Mouse (Mus musculus) hindbrain, embryonic 16.5 days (tissue): ENCODE measurements around the gene Zbed4. TPM values are rescaled to one million over a fixed set of nuclear protein-coding genes. Genes with fewer than 3 reads are reported as not detected.
"Not testable (repeated sequence)": the region's sequence is repeated elsewhere in the genome, so short reads cannot be mapped to it uniquely, and the experiment has no call there.

Source experiments
- ATAC-seq: fragments of 200-750 bp; cut with Nextera tagmentation; 2 replicates; pipeline ENCODE4 v1.8.0; 2017; ENCODE audit warnings: moderate TSS enrichment, moderate library complexity
- H3K27ac ChIP-seq: fragments of 300-500 bp; sonication (generic); 2 replicates; pipeline ENCODE4 v1.5.1; 2014; ENCODE audit warnings: low read depth, mild to moderate bottlenecking, control low read depth, low read length, moderate library complexity
- H3K27me3 ChIP-seq: fragments of 300-500 bp; sonication (generic); replicated peaks from 2 replicates; pipeline ENCODE4 v1.6.1; 2014; ENCODE audit warnings: low read length; ENCODE audit not compliant: control insufficient read depth, insufficient read depth
- H3K36me3 ChIP-seq: fragments of 300-500 bp; sonication (generic); 2 replicates; pipeline ENCODE4 v1.6.1; 2014; ENCODE audit warnings: mild to moderate bottlenecking, low read length, moderate library complexity, mixed read lengths; ENCODE audit not compliant: control insufficient read depth, insufficient read depth
- H3K4me1 ChIP-seq: fragments of 300-500 bp; sonication (generic); 2 replicates; pipeline ENCODE4 v1.6.1; 2014; ENCODE audit warnings: low read depth, low read length; ENCODE audit not compliant: control insufficient read depth, insufficient read depth
- H3K4me2 ChIP-seq: fragments of 300-500 bp; sonication (generic); 2 replicates; pipeline ENCODE4 v1.6.1; 2014; ENCODE audit warnings: mild to moderate bottlenecking, low read length, control low read depth, moderate library complexity
- H3K4me3 ChIP-seq: fragments of 300-500 bp; sonication (generic); 2 replicates; pipeline ENCODE4 v1.5.1; 2014; ENCODE audit warnings: mild to moderate bottlenecking, low read length, control low read depth, moderate library complexity
- H3K9ac ChIP-seq: fragments of 300-500 bp; sonication (generic); 2 replicates; pipeline ENCODE4 v1.6.1; 2014; ENCODE audit warnings: low read depth, mild to moderate bottlenecking, control low read depth, low read length, moderate library complexity
- H3K9me3 ChIP-seq: fragments of 300-500 bp; sonication (generic); 2 replicates; pipeline ENCODE4 v1.6.1; 2014; ENCODE audit warnings: mild to moderate bottlenecking, low read length, moderate library complexity; ENCODE audit not compliant: control insufficient read depth
- WGBS: fragments of 180-500 bp; shearing (Covaris S2); extraction: QIAGEN DNeasy Blood & Tissue Kit; methylation state at CpG from one replicate; pipeline ENCODE4 v1.1.7; 2014; 5-methylcytosine and 5-hydroxymethylcytosine counted together
- polyA plus RNA-seq: library from polyadenylated mRNA; unstranded; fragments of >200 nt; fragmentation: Nextera tagmentation; extraction: Ambion mirVana; gene quantifications from 2 replicates; pipeline ENCODE4 v1.2.1, GENCODE M21; 2015

Zbed4 gene
- polyA plus RNA-seq, 1 experiment from 2014 or later: 9.9 TPM

DNA sequence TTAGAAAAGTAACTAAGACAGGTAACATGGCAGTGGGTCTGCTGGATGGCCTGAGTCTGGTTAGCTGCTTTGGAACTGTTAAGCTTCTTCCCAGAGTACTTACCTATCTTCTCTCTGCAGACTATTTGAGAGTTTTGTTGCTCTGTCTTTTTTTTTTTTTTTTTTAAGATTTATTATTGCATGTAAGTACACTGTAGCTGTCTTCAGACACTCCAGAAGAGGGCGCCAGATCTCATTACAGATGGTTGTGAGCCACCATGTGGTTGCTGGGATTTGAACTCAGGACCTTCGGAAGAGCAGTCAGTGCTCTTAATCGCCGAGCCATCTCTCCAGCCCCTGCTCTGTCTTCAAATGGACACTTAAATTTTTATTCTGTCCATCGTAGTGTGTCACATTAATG is 23.2 kb downstream of the Zbed4 start:
- not testable (repeated sequence) for H3K4me2 ChIP-seq
- WGBS: 89% methylated on average over 5 of the region's 5 CpGs

GRCm38 (mm10) chr15:88792140-88792850 is 40.8 kb downstream of the Zbed4 start:
- no peak for ATAC-seq
- 84% methylated on average over 4 of the region's 4 CpGs for WGBS
- no peak overlapping the region for H3K4me3 ChIP-seq
- H3K27ac ChIP-seq: no peak overlapping the region
- H3K4me1 ChIP-seq: no peaks in the 10 kb centered on the region
- no peaks in the 10 kb centered on the region for H3K36me3 ChIP-seq
- no peak overlapping the region for H3K4me2 ChIP-seq
- H3K9ac ChIP-seq: no peak overlapping the region
- no peaks in the 10 kb centered on the region for H3K9me3 ChIP-seq
- no peaks in the 10 kb centered on the region for H3K27me3 ChIP-seq

More for the DNA sequence above, 23.2 kb downstream of the Zbed4 start:
- H3K27me3 ChIP-seq, H3K9ac ChIP-seq, H3K9me3 ChIP-seq, H3K4me1 ChIP-seq, ATAC-seq, H3K27ac ChIP-seq, H3K4me3 ChIP-seq: not testable (repeated sequence)
- peaks cover 15% of the 10 kb centered on the region; the same call in 1 of the 2 replicates for H3K36me3 ChIP-seq

- not testable (repeated sequence) for H3K36me3 ChIP-seq, H3K27me3 ChIP-seq, H3K4me1 ChIP-seq, H3K4me3 ChIP-seq, H3K27ac ChIP-seq, ATAC-seq, H3K9me3 ChIP-seq, H3K9ac ChIP-seq, H3K4me2 ChIP-seq
- WGBS: 96% methylated on average over 4 of the region's 5 CpGs
Measured at GRCm38 (mm10) chr15:88794729-88795128, 43.3 kb downstream of the Zbed4 start.

DNA sequence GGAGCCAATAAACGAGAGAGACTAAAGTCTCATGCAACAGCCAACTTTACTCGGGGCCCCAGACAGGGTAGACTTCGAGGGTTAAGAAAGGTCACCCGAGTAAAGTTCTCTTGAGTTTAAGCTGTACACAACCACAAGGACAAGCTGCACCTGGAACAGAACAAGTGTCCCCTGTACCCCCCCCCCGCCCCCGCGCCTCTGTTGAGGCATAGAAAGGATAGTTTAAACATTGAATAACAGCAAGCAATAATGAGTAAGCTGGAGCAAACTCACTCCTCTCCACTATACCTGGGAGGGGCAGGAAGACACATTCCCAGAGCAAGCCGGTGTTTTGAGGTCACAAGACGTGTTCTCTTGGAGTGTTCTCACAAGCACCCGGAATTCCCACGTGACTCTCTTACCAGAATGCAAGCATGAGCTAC is 48.5 kb downstream of the Zbed4 start:
- Histone ChIP-seq H3K27me3 (no peaks in the 10 kb centered on the region), H3K27ac (no peak overlapping the region), H3K36me3 (no peaks in the 10 kb centered on the region; the same call in 1 of the 2 replicates), H3K9me3 (no peaks in the 10 kb centered on the region), H3K9ac (no peak overlapping the region), H3K4me1 (no peaks in the 10 kb centered on the region), H3K4me2 (no peak overlapping the region), H3K4me3 (no peak overlapping the region)
- 91% methylated on average over 11 of the region's 11 CpGs for WGBS
- no peak for ATAC-seq

GRCm38 (mm10) chr15:88800921-88801354 is 49.5 kb downstream of the Zbed4 start:
- H3K4me1 ChIP-seq: no peaks in the 10 kb centered on the region
- no peak for ATAC-seq
- peaks cover 8% of the 10 kb centered on the region for H3K36me3 ChIP-seq
- H3K27me3 ChIP-seq: no peaks in the 10 kb centered on the region
- 80% methylated on average over 6 of the region's 6 CpGs for WGBS
- no peak overlapping the region for H3K4me3 ChIP-seq
- no peaks in the 10 kb centered on the region for H3K9me3 ChIP-seq
- no peak overlapping the region for H3K4me2 ChIP-seq
- H3K9ac ChIP-seq: no peak overlapping the region
- H3K27ac ChIP-seq: no peak overlapping the region

DNA sequence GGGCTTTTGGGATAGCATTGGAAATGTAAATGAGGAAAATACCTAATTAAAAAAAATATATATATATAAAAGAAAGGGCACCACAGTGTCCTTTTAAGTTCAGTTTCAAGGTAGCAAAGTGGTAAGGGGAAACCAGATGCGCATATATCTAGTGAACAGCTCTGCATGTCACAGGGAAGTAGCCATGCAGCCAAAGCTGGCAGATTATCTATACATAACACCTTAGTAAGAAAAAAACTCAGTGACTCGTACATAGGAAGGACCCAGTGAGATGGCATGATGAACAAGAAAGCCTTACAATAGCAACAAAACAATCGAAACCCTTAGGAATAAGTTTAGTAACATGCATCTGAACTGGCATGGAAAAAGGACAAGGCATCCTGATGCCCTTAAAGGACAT is 50.4 kb downstream of the Zbed4 start:
- no peak overlapping the region for H3K27ac ChIP-seq
- peaks cover 14% of the 10 kb centered on the region for H3K36me3 ChIP-seq
- H3K27me3 ChIP-seq: no peaks in the 10 kb centered on the region
- no peaks in the 10 kb centered on the region for H3K9me3 ChIP-seq
- no peak for ATAC-seq
- no peak overlapping the region for H3K4me2 ChIP-seq
- H3K4me1 ChIP-seq: no peaks in the 10 kb centered on the region
- H3K4me3 ChIP-seq: no peak overlapping the region
- WGBS: 90% methylated on average over 3 of the region's 3 CpGs
- H3K9ac ChIP-seq: no peak overlapping the region

- Histone ChIP-seq H3K27me3 (no peaks in the 10 kb centered on the region), H3K36me3 (peaks cover 14% of the 10 kb centered on the region), H3K4me1 (no peaks in the 10 kb centered on the region), H3K4me2 (no peak overlapping the region), H3K4me3 (no peak overlapping the region), H3K9ac (no peak overlapping the region), H3K27ac (no peak overlapping the region), H3K9me3 (no peaks in the 10 kb centered on the region)
- 87% methylated on average over 6 of the region's 6 CpGs for WGBS
- ATAC-seq: no peak
Measured at GRCm38 (mm10) chr15:88802348-88802747, 50.9 kb downstream of the Zbed4 start.

GRCm38 (mm10) chr15:88808121-88808520 is 56.7 kb downstream of the Zbed4 start:
- no peak overlapping the region for H3K27ac ChIP-seq
- no peak overlapping the region for H3K4me3 ChIP-seq
- H3K4me1 ChIP-seq: no peaks in the 10 kb centered on the region
- H3K36me3 ChIP-seq: peaks cover 14% of the 10 kb centered on the region
- no peak overlapping the region for H3K9ac ChIP-seq
- no peak for ATAC-seq
- H3K9me3 ChIP-seq: no peaks in the 10 kb centered on the region
- WGBS: 85% methylated on average over 8 of the region's 8 CpGs
- no peak overlapping the region for H3K4me2 ChIP-seq
- H3K27me3 ChIP-seq: no peaks in the 10 kb centered on the region

- no peaks in the 10 kb centered on the region for H3K9me3 ChIP-seq
- H3K9ac ChIP-seq: no peak overlapping the region
- no peaks in the 10 kb centered on the region for H3K4me1 ChIP-seq
- H3K27me3 ChIP-seq: no peaks in the 10 kb centered on the region
- H3K4me2 ChIP-seq: no peak overlapping the region
- H3K27ac ChIP-seq: no peak overlapping the region
- H3K36me3 ChIP-seq: peaks cover 11% of the 10 kb centered on the region
- no peak overlapping the region for H3K4me3 ChIP-seq
- 97% methylated on average over 2 of the region's 2 CpGs for WGBS
- no peak for ATAC-seq
Measured at GRCm38 (mm10) chr15:88810369-88810768, 58.9 kb downstream of the Zbed4 start.
